In genomic region chr6:108659221-108659725, GRCm38 (mm10) we compare ENCODE assay signal across 8 mouse cellular contexts. TPM values are rescaled to one million over a fixed set of nuclear protein-coding genes. Genes with fewer than 3 reads are reported as not detected.
DNase-seq lines count a peak whose midpoint lies in the region; ATAC-seq lines count a peak whose summit lies in the region.

No protein-coding gene starts in this region.

- DNase-seq in NIH3T3 (ENCODE audit: low read depth): peak; percentile 99
- peak; percentile 90 to 91 for DNase-seq in cerebellum, postnatal 14 days
- DNase-seq in frontal cortex, postnatal 36 days (ENCODE audit: low spot score in 2 of 2): peak; percentile 95 to 96
- DNase-seq in left cerebral cortex, adult 18-20 months (ENCODE audit: low spot score in 2 of 2): peak; percentile 92 to 96
- DNase-seq in lung, postnatal 36 days: peak; percentile 97
- peak; percentile 62 for DNase-seq in retina, adult 2 months (ENCODE audit: low read depth, low spot score)
- peak; percentile 55 for DNase-seq in thymus, postnatal 25 days

- under 1% methylated on average over 28 of the region's 42 CpGs for WGBS in hindbrain, embryonic 15.5 days

- H3K36me3 ChIP-seq in hindbrain, embryonic 15.5 days: no peaks in the 10 kb centered on the region

- H3K9ac ChIP-seq in hindbrain, embryonic 15.5 days: peak overlapping the region; percentile 59

- ATAC-seq in hindbrain, embryonic 15.5 days (ENCODE audit: low FRiP score, low read depth): peak; percentile 82

- peaks cover 30% of the 10 kb centered on the region for H3K4me1 ChIP-seq in hindbrain, embryonic 15.5 days (replicated peaks)

- H3K9me3 ChIP-seq in hindbrain, embryonic 15.5 days: no peaks in the 10 kb centered on the region

- H3K4me3 ChIP-seq in hindbrain, embryonic 15.5 days: peak overlapping the region; percentile 50

- H3K27ac ChIP-seq in hindbrain, embryonic 15.5 days (replicated peaks): peak overlapping the region; percentile 93

- H3K27me3 ChIP-seq in hindbrain, embryonic 15.5 days: 0 out of 2 replicates have a peak, but pooled peaks cover 3% of the 10 kb centered on the region

- peak overlapping the region; percentile 98 for H3K4me2 ChIP-seq in hindbrain, embryonic 15.5 days

RNA-seq across cellular contexts. Expression of gene Bhlhe40, which starts 1.2 kb away (rescaled TPM):
- 6.1 and 6.5 TPM in 2 replicates for polyA plus RNA-seq in hindbrain, embryonic 15.5 days (2015; fragmentation: Nextera tagmentation; extraction: Ambion mirVana)
- 100 to 1,000 TPM; 153 to 167 TPM for total RNA-seq in left cerebral cortex, adult 18-20 months (2021)

Comparison
In these comparisons a context has a peak if more than half of its experiments do, and no peak if none do; other contexts are left out.
1. Peak in every context shown above with its lines: DNase-seq, ATAC-seq, H3K4me3 ChIP-seq and H3K27ac ChIP-seq.